Mouse (Mus musculus): Measurements from ENCODE around the gene 1110032F04Rik. TPM values are rescaled to one million over a fixed set of nuclear protein-coding genes. Genes with fewer than 3 reads are reported as not detected.
"Not testable (repeated sequence)": the region's sequence is repeated elsewhere in the genome, so short reads cannot be mapped to it uniquely, and the experiment has no call there.

The 1110032F04Rik gene
- total and polyA plus RNA-seq, 3 experiments = 0.64 to 1.2 (median 0.76) TPM

GRCm38 (mm10) chr3:68897154-68897553, 27.8 kb downstream of the 1110032F04Rik start:
- no peaks in the 10 kb centered on the region for H3K4me1 ChIP-seq (ENCODE audit: control insufficient read depth, insufficient read depth, low read length)
- H3K4me3 ChIP-seq = no peak overlapping the region
- DNase-seq = no peak
- no peaks in the 10 kb centered on the region for H3K79me2 ChIP-seq (replicated peaks; ENCODE audit: control insufficient read depth, insufficient read depth, low read length)
- H3K9ac ChIP-seq (ENCODE audit: low read depth, low read length) = no peak overlapping the region
- 82% methylated on average over 5 of the region's 5 CpGs for WGBS
- H3K27me3 ChIP-seq (ENCODE audit: control insufficient read depth, insufficient read depth, low read length) = no peaks in the 10 kb centered on the region
- no peak for TF ChIP-seq POLR2A (IDR thresholded peaks at IDR 0.05; ENCODE audit: insufficient read depth, low read depth, low read length)
- TF ChIP-seq CTCF (IDR thresholded peaks at IDR 0.05) = no peak
- TF ChIP-seq EP300 (IDR thresholded peaks at IDR 0.05; ENCODE audit: insufficient read depth, low read depth, low read length) = no peak
- intact Hi-C loops (cut with DNase I) = no loop called here
- H3K36me3 ChIP-seq (ENCODE audit: control insufficient read depth, insufficient read depth, low read length) = no peaks in the 10 kb centered on the region
- no peak overlapping the region for H3K27ac ChIP-seq

DNA sequence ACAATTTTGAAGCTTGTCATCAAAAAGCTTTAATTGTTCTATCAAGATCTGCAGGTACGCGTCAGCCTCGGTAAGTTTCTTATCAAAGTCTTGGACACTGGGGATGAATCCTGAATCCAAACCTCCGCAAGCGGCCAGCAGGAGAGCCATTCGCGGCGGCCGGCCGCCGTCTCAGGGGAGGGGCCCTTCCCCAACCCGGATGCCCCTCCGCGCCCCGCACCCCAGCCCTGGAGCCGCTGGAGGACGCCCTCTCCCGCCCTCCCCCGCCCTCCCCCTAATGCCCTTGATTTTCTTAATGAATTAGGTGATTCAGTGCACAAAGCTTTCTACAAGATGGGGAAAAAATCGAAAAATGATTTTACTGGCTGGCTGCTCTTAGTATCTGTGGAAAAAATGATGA, 33.2 kb downstream of the 1110032F04Rik start:
- H3K27ac ChIP-seq; H3K79me2 ChIP-seq (replicated peaks; ENCODE audit: control insufficient read depth, insufficient read depth, low read length); H3K36me3 ChIP-seq (ENCODE audit: control insufficient read depth, insufficient read depth, low read length); H3K27me3 ChIP-seq (ENCODE audit: control insufficient read depth, insufficient read depth, low read length); intact Hi-C loops (cut with DNase I); H3K4me3 ChIP-seq; DNase-seq; H3K4me1 ChIP-seq (ENCODE audit: control insufficient read depth, insufficient read depth, low read length); H3K9ac ChIP-seq (ENCODE audit: low read depth, low read length): not testable (repeated sequence)
- 87% methylated on average over 20 of the region's 20 CpGs for WGBS

- Histone ChIP-seq H3K9ac (ENCODE audit: low read depth, low read length) (no peak overlapping the region), H3K4me1 (ENCODE audit: control insufficient read depth, insufficient read depth, low read length) (no peaks in the 10 kb centered on the region), H3K79me2 (replicated peaks; ENCODE audit: control insufficient read depth, insufficient read depth, low read length) (no peaks in the 10 kb centered on the region), H3K27ac (no peak overlapping the region), H3K36me3 (ENCODE audit: control insufficient read depth, insufficient read depth, low read length) (no peaks in the 10 kb centered on the region), H3K27me3 (ENCODE audit: control insufficient read depth, insufficient read depth, low read length) (no peaks in the 10 kb centered on the region), H3K4me3 (no peak overlapping the region)
- DNase-seq = no peak
- intact Hi-C loops (cut with DNase I) = no loop called here
- TF ChIP-seq EP300 (IDR thresholded peaks at IDR 0.05; ENCODE audit: insufficient read depth, low read depth, low read length) (no peak), POLR2A (IDR thresholded peaks at IDR 0.05; ENCODE audit: insufficient read depth, low read depth, low read length) (no peak), CTCF (IDR thresholded peaks at IDR 0.05) (no peak)
- WGBS = 82% methylated on average over 2 of the region's 2 CpGs
These were observed 35.8 kb downstream of the 1110032F04Rik start for GRCm38 (mm10) chr3:68904902-68905778.

DNA sequence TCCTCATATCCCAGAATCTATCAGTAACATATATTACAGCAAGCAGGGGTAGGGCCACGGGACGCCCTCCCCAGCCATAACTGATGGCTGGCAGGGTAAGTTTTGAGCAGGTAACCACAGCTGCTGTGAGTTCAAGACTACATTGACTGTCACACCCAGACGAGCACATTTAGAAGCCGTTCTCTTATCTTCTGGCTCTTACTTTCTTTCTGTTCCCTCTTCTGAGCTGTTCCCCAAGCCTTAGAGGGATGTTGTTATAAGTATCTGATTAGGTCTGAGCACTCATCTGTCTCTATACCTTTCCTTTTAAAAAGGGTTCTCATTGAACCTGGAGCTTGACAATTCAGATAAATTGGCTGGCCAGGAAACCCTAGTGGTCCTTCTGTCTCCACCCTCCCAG, 38.1 kb downstream of the 1110032F04Rik start:
- 92% methylated on average over 4 of the region's 4 CpGs for WGBS
- DNase-seq = no peak
- Histone ChIP-seq H3K9ac (ENCODE audit: low read depth, low read length) (no peak overlapping the region), H3K79me2 (replicated peaks; ENCODE audit: control insufficient read depth, insufficient read depth, low read length) (no peaks in the 10 kb centered on the region), H3K4me1 (ENCODE audit: control insufficient read depth, insufficient read depth, low read length) (no peaks in the 10 kb centered on the region), H3K27ac (no peak overlapping the region), H3K36me3 (ENCODE audit: control insufficient read depth, insufficient read depth, low read length) (no peaks in the 10 kb centered on the region), H3K27me3 (ENCODE audit: control insufficient read depth, insufficient read depth, low read length) (no peaks in the 10 kb centered on the region), H3K4me3 (no peak overlapping the region)
- TF ChIP-seq CTCF (IDR thresholded peaks at IDR 0.05) = no peak
- no peak for TF ChIP-seq POLR2A (IDR thresholded peaks at IDR 0.05; ENCODE audit: insufficient read depth, low read depth, low read length)
- intact Hi-C loops (cut with DNase I) = no loop called here

Other genes starting within 250 kb of the 1110032F04Rik start
- under 1 TPM in 1 of 2 experiments, not detected in 1; 0.23 TPM for gene Il12a, start 178.9 kb upstream of the 1110032F04Rik start, total RNA-seq (2021)
- gene Il12a, start 178.9 kb upstream of the 1110032F04Rik start, polyA plus RNA-seq (2012; rRNA removed) = 0.84 and 1.2 TPM in 2 replicates
- 1 to 10 TPM; 4.8 to 5.1 TPM for gene Ift80, start 135.0 kb downstream of the 1110032F04Rik start, total RNA-seq (2021)
- gene Ift80, start 135.0 kb downstream of the 1110032F04Rik start, polyA plus RNA-seq (2012; rRNA removed) = 1.3 and 3.5 TPM in 2 replicates
- gene Smc4, start 135.2 kb downstream of the 1110032F04Rik start, total RNA-seq (2021) = 10 to 100 TPM; 11.1 to 12.0 TPM
- gene Smc4, start 135.2 kb downstream of the 1110032F04Rik start, polyA plus RNA-seq (2012; rRNA removed) = 1.5 and 3.3 TPM in 2 replicates
- 1 to 10 TPM; 2.1 to 2.2 TPM for gene Trim59, start 175.2 kb downstream of the 1110032F04Rik start, total RNA-seq (2021)
- gene Trim59, start 175.2 kb downstream of the 1110032F04Rik start, polyA plus RNA-seq (2012; rRNA removed) = 0.20 TPM in 2 replicates

Measured in heart, adult 2 months (tissue).